Mouse (Mus musculus) limb, embryonic 15.5 days (tissue): ENCODE data around the gene Fbxo45. TPM values are rescaled to one million over a fixed set of nuclear protein-coding genes. Genes with fewer than 3 reads are reported as not detected.
"Not testable (repeated sequence)": the region's sequence is repeated elsewhere in the genome, so short reads cannot be mapped to it uniquely, and the experiment has no call there.

ENCODE experiments used
- ATAC-seq: fragments of 200-750 bp; cut with Nextera tagmentation; 2 replicates; pipeline ENCODE4 v1.8.0; 2017; ENCODE audit warnings: low read depth, moderate TSS enrichment; ENCODE audit not compliant: insufficient number of reproducible peaks, low FRiP score, low TSS enrichment
- H3K27ac ChIP-seq: fragments of 300-500 bp; sonication (generic); 2 replicates; pipeline ENCODE4 v1.5.1; 2015; ENCODE audit warnings: moderate library complexity, mild to moderate bottlenecking, inconsistent platforms
- H3K27me3 ChIP-seq: fragments of 300-500 bp; sonication (generic); 2 replicates; pipeline ENCODE4 v1.6.1; 2015; ENCODE audit warnings: inconsistent platforms
- H3K36me3 ChIP-seq: fragments of 300-500 bp; sonication (generic); 2 replicates; pipeline ENCODE4 v1.6.1; 2015; ENCODE audit warnings: inconsistent platforms
- H3K4me1 ChIP-seq: fragments of 300-500 bp; sonication (generic); 2 replicates; pipeline ENCODE4 v1.6.1; 2015; ENCODE audit warnings: inconsistent platforms
- H3K4me2 ChIP-seq: fragments of 300-500 bp; sonication (generic); 2 replicates; pipeline ENCODE4 v1.6.1; 2015; ENCODE audit warnings: mild to moderate bottlenecking, inconsistent platforms
- H3K4me3 ChIP-seq: fragments of 300-500 bp; sonication (generic); 2 replicates; pipeline ENCODE4 v1.5.1; 2015; ENCODE audit warnings: mild to moderate bottlenecking, inconsistent platforms
- H3K9ac ChIP-seq: fragments of 300-500 bp; sonication (generic); 2 replicates; pipeline ENCODE4 v1.6.1; 2015; ENCODE audit warnings: inconsistent platforms
- H3K9me3 ChIP-seq: fragments of 300-500 bp; sonication (generic); 2 replicates; pipeline ENCODE4 v1.6.1; 2016; ENCODE audit warnings: inconsistent platforms
- WGBS: fragments of 180-500 bp; shearing (Covaris S2); methylation state at CpG from one replicate; pipeline ENCODE4 v1.1.7; 2015; 5-methylcytosine and 5-hydroxymethylcytosine counted together
- polyA plus RNA-seq: library from polyadenylated mRNA; unstranded; fragments of >200 nt; fragmentation: Nextera tagmentation; extraction: Ambion mirVana; gene quantifications from 2 replicates; pipeline ENCODE4 v1.2.1, GENCODE M21; 2015

Fbxo45 gene
- polyA plus RNA-seq = 9.5 and 11.6 TPM in 2 replicates

GRCm38 (mm10) chr16:32246952-32247370 lies at the start of gene Fbxo45, which contains the start of gene Wdr53:
Fbxo45 (minus strand) TSS chr16:32247158.
Wdr53 (plus strand) TSS chr16:32247227.
- no peaks in the 10 kb centered on the region; the same call in 1 of the 2 replicates for H3K36me3 ChIP-seq
- ATAC-seq = peak; percentile 97
- H3K4me2 ChIP-seq = peak within 1 kb of the TSS; percentile 71
- peak within 1 kb of the TSS; percentile 94 for H3K27ac ChIP-seq
- H3K4me3 ChIP-seq = peak within 1 kb of the TSS; percentile 98
- H3K9ac ChIP-seq = peak within 1 kb of the TSS; percentile 90
- WGBS = 1% methylated on average over 48 of the region's 48 CpGs
- peaks cover 19% of the 10 kb centered on the region for H3K4me1 ChIP-seq
- no peaks in the 10 kb centered on the region for H3K9me3 ChIP-seq
- H3K27me3 ChIP-seq = no peaks in the 10 kb centered on the region

- no peak for ATAC-seq
- WGBS = 96% methylated on average over 4 of the region's 4 CpGs
These were observed 44.9 kb upstream of the Fbxo45 start for GRCm38 (mm10) chr16:32291821-32292220.

GRCm38 (mm10) chr16:32282608-32283007 lies 35.6 kb upstream of the Fbxo45 start:
- H3K27me3 ChIP-seq = no peaks in the 10 kb centered on the region
- no peak overlapping the region for H3K9ac ChIP-seq
- H3K27ac ChIP-seq = no peak overlapping the region
- H3K36me3 ChIP-seq = peaks cover 55% of the 10 kb centered on the region
- H3K4me2 ChIP-seq = no peak overlapping the region
- no peak overlapping the region for H3K4me3 ChIP-seq
- peaks cover 5% of the 10 kb centered on the region; the same call in 1 of the 2 replicates for H3K4me1 ChIP-seq
- no peak for ATAC-seq
- no peaks in the 10 kb centered on the region for H3K9me3 ChIP-seq

More at GRCm38 (mm10) chr16:32291821-32292220, 44.9 kb upstream of the Fbxo45 start:
- Histone ChIP-seq H3K27ac (no peak overlapping the region), H3K9me3 (no peaks in the 10 kb centered on the region), H3K4me1 (no peaks in the 10 kb centered on the region), H3K9ac (no peak overlapping the region), H3K4me3 (no peak overlapping the region), H3K27me3 (no peaks in the 10 kb centered on the region), H3K36me3 (peaks cover 52% of the 10 kb centered on the region), H3K4me2 (no peak overlapping the region)

- H3K9ac ChIP-seq = no peak overlapping the region
- H3K9me3 ChIP-seq = no peaks in the 10 kb centered on the region
- H3K4me2 ChIP-seq = 0 out of 2 replicates have a peak overlapping the region, but pooled peaks have one; percentile 12
- peaks cover 8% of the 10 kb centered on the region for H3K4me1 ChIP-seq
- no peak overlapping the region for H3K27ac ChIP-seq
- peaks cover 34% of the 10 kb centered on the region for H3K36me3 ChIP-seq
- WGBS = 80% methylated on average over 8 of the region's 8 CpGs
- ATAC-seq = no peak
- no peaks in the 10 kb centered on the region for H3K27me3 ChIP-seq
- H3K4me3 ChIP-seq = no peak overlapping the region
These were observed 33.3 kb upstream of the Fbxo45 start for GRCm38 (mm10) chr16:32280211-32280610.

DNA sequence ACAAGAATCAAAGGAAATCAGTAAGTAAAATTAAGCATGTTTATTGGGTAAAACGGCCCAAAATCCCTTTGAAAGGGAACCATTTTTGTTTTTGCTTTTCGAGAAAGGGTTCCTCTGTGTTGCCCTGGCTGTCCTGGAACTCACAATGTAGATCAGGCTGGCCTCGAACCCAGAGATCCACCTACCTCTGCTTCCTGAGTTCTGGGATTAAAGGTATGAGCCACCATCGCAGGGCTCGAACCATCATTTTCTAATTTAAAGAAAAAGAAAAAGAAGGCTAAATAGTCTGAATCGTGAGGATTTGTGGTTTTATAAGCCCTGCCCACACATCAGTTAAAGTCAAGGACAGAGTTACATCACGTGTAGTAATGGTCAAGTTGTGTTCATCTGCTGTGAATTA lies 31.4 kb upstream of the Fbxo45 start:
- Histone ChIP-seq H3K27me3 (no peaks in the 10 kb centered on the region), H3K9me3 (no peaks in the 10 kb centered on the region), H3K4me3 (peak overlapping the region; percentile 92), H3K9ac (peak overlapping the region; percentile 82), H3K4me2 (peak overlapping the region; percentile 58), H3K4me1 (peaks cover 8% of the 10 kb centered on the region), H3K36me3 (peaks cover 16% of the 10 kb centered on the region), H3K27ac (peak overlapping the region; percentile 98; the same call in 1 of the 2 replicates)
- no peak for ATAC-seq
- 42% methylated on average over 7 of the region's 7 CpGs for WGBS

- Histone ChIP-seq H3K36me3 (peaks cover 10% of the 10 kb centered on the region), H3K4me1 (peaks cover 8% of the 10 kb centered on the region), H3K4me3 (peak within 1 kb of the TSS; percentile 92), H3K27ac (peak within 1 kb of the TSS; percentile 98), H3K9me3 (no peaks in the 10 kb centered on the region), H3K9ac (peak within 1 kb of the TSS; percentile 82), H3K4me2 (peak within 1 kb of the TSS; percentile 58), H3K27me3 (no peaks in the 10 kb centered on the region)
- ATAC-seq = peak; percentile 85
- WGBS = under 1% methylated on average over 75 of the region's 75 CpGs
These were observed 30.6 kb upstream of the Fbxo45 start, which contains the start of gene Rnf168 for GRCm38 (mm10) chr16:32277308-32278256. Rnf168 (plus strand) TSS chr16:32277459.

DNA sequence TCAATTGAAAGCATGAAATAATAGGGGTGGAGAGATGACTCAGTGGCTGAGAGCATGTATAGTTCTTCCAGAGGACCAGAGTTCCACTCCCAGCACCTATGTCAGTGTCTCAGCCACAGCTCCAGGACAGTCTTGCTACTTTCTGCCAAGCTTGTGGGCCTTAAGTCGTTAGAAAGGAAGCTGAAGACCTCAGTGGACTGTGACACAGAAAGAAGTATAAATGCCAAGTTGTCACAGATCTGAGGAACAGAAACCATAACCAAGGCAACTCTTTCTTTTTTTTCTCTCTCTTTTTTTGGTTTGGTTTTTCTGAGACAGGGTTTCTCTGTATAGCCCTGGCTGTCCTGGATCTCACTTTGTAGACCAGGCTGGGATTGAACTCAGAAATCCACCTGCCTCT lies 28.9 kb upstream of the Fbxo45 start:
- Histone ChIP-seq H3K9ac (no peak overlapping the region), H3K4me2 (no peak overlapping the region), H3K4me1 (peaks cover 8% of the 10 kb centered on the region), H3K27me3 (no peaks in the 10 kb centered on the region), H3K27ac (no peak overlapping the region), H3K4me3 (no peak overlapping the region), H3K9me3 (no peaks in the 10 kb centered on the region), H3K36me3 (peaks cover 7% of the 10 kb centered on the region)
- WGBS = 58% methylated on average over 1 of the region's 1 CpGs
- ATAC-seq = no peak

DNA sequence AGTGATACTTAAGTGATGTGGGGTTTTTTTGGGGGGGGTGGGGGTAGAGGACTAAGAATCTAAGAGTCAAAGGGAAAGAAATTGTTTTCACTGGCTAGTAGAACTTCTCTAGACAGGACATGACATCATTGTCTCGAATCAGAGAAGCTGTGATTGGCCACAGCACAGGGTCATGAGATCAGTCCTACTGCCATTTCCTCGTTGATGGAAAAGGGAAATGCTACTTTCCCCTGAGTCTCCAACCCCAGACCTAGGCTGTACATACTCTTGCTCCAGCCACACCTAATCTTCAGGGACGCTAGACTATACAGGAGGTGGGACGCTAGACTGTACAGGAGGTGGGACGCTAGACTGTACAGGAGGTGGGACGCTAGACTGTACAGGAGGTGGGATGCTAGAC lies 28.1 kb upstream of the Fbxo45 start:
- ATAC-seq = no peak
- Histone ChIP-seq H3K36me3 (peaks cover 4% of the 10 kb centered on the region), H3K9me3 (no peaks in the 10 kb centered on the region), H3K27ac (no peak overlapping the region), H3K9ac (no peak overlapping the region), H3K4me3 (no peak overlapping the region), H3K4me1 (peaks cover 8% of the 10 kb centered on the region), H3K27me3 (no peaks in the 10 kb centered on the region), H3K4me2 (no peak overlapping the region)
- WGBS = 88% methylated on average over 6 of the region's 6 CpGs

GRCm38 (mm10) chr16:32273338-32273737 lies 26.4 kb upstream of the Fbxo45 start:
- no peak overlapping the region for H3K27ac ChIP-seq
- ATAC-seq = no peak
- no peak overlapping the region for H3K9ac ChIP-seq
- H3K27me3 ChIP-seq = no peaks in the 10 kb centered on the region
- no peak overlapping the region for H3K4me3 ChIP-seq
- H3K9me3 ChIP-seq = no peaks in the 10 kb centered on the region
- no peak overlapping the region for H3K4me2 ChIP-seq
- WGBS = 51% methylated on average over 9 of the region's 9 CpGs
- peaks cover 4% of the 10 kb centered on the region for H3K4me1 ChIP-seq
- no peaks in the 10 kb centered on the region for H3K36me3 ChIP-seq

DNA sequence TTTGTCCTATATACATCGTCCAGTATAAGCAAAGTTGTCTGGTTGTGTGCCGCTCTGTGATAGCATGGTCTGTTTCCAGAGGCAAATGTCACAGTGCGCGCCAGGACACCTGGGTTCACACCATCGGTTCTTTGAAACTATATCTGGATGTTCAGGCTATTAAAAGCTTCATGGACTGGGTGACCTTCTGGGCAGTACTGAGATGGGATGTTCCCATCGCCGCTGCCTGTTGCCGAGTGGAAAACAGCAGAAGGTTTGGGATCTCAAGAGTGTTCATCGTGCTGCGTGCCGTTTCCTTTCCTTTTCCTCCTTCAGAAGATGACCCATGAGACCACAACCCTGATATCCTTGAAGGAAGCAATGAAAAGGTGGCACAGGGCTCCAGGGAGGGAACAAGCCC lies 24.3 kb upstream of the Fbxo45 start, which contains the start of gene Smco1:
Gene Smco1 (plus strand): TSS at position 178 of the 400 bp plus-strand sequence.
- Histone ChIP-seq H3K27me3 (no peaks in the 10 kb centered on the region), H3K27ac (no peak within 1 kb of the TSS), H3K36me3 (no peaks in the 10 kb centered on the region), H3K9me3 (no peaks in the 10 kb centered on the region), H3K4me3 (no peak within 1 kb of the TSS), H3K4me1 (no peaks in the 10 kb centered on the region), H3K9ac (no peak within 1 kb of the TSS), H3K4me2 (no peak within 1 kb of the TSS)
- 81% methylated on average over 11 of the region's 11 CpGs for WGBS
- no peak for ATAC-seq

- H3K27me3 ChIP-seq, ATAC-seq, H3K9me3 ChIP-seq, H3K27ac ChIP-seq, H3K36me3 ChIP-seq, H3K4me1 ChIP-seq, H3K4me3 ChIP-seq, H3K4me2 ChIP-seq, H3K9ac ChIP-seq: not testable (repeated sequence)
- 92% methylated on average over 2 of the region's 2 CpGs for WGBS
These were observed 17.3 kb upstream of the Fbxo45 start for GRCm38 (mm10) chr16:32264225-32264624.

DNA sequence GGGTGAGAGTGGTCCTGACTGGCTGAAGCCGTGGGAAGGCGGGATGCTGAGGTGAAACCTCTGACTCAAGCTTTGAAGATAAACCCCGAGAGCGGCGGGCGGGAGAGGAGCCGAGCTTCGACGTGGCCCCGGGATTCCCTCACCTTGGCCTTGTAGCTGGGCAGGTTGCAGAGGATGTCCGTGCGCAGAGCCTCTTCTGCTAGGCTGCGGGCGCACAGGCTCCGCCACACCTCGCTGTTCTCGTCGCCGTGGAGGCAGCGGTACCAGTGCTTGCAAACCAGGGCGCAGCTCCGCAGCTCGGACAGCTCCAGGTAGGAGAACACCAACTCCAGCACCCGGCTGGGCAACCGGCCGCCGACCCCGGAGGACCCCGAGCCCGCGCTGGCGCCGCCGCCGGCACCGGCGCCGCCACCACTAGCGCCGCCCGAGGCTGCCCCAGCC lies 587 bp downstream of the Fbxo45 start:
- Histone ChIP-seq H3K4me1 (peaks cover 19% of the 10 kb centered on the region), H3K9ac (peak overlapping the region; percentile 90), H3K27me3 (no peaks in the 10 kb centered on the region), H3K4me2 (peak overlapping the region; percentile 71), H3K9me3 (no peaks in the 10 kb centered on the region), H3K36me3 (no peaks in the 10 kb centered on the region), H3K27ac (peak overlapping the region; percentile 94), H3K4me3 (peak overlapping the region; percentile 98)
- under 1% methylated on average over 40 of the region's 41 CpGs for WGBS
- ATAC-seq = peak; percentile 22; the same call in 1 of the 2 replicates
